Mouse (Mus musculus) kidney, adult 2 months (tissue): ENCODE results near the gene Mxd3.

Source experiments
- CTCF ChIP-seq: fragments of 200-500 bp; conservative IDR thresholded peaks from 2 replicates; pipeline ENCODE4 v1.5.1; 2011; ENCODE audit warnings: low read depth, mild to moderate bottlenecking, control low read depth, low read length, moderate library complexity, mixed read lengths; ENCODE audit not compliant: insufficient read depth, insufficient read length
- POLR2A ChIP-seq: fragments of 200-500 bp; IDR thresholded peaks from one replicate; pipeline ENCODE4 v1.6.1; 2011; ENCODE audit warnings: low read depth, low read length, control low read depth

DNA sequence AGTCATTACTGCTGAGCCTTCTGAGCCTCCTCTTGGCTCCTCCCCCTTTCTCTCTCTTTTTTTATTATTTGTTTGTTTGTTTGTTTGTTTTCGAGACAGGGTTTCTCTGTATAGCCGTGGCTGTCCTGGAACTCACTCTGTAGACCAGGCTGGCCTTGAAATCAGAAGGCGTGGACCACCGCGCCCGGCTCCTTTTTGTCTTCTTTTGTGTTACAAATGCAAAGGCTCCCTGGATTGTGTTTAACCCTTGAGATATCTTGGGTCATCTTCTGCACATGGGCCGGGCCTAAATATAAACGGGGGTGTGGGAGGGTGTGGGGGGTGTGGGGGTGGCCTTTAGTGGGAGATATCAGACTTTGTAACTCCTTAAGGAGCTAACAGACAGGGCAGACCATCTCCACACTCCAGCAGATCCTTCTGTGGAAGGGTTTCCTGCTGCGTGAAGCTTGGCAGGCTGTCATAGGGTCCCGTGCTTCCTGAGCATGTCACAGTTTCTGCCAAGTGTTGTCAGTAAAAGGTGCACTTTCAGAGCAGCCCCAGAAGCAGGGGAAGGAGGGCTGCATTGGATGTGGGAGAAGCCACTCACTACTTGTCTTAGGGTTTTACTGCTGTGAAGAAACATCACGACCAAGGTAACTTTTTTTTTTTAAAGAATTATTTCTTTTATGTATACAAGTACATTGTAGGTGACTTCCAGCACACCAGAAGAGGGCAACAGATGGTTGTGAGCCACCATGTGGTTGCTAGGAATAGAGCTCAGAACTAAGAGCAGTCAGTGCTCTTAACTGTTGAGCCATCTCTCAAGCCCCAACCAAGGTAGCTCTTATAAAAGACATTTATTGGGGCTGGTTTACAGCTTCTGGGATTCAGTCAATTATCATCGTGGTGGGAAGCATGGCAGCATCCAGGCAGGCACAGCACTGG, 8.8 kb upstream of the Mxd3 start:
- TF ChIP-seq CTCF (no peak), POLR2A (no peak)
